Mouse (Mus musculus): ENCODE data around the gene Nit1.

DNA sequence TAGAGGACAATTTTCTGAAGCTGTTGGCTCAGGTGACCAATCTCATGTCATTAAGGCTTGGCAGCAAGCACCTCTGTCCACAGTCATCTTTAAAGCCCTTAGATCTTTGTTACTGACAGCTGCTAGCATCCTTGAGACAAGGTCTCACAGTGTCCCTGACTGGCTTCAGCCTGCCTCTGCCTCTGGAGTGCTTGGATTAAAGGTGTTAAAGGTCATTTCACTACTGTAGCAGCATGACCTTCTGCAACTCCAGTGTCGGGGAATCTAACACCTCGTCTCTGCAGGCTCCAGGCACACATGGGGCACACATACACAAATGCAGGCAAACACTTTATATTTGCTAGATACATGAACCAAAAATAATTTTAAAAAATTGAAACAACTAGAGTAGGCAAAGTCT lies 19.9 kb downstream of the Nit1 start:
- TF ChIP-seq ZC3H11A (IDR thresholded peaks at IDR 0.05; ENCODE audit: borderline replicate concordance, low read depth, low read length) = no peak
- no peak for TF ChIP-seq HCFC1 (IDR thresholded peaks at IDR 0.05; ENCODE audit: borderline replicate concordance, insufficient read depth, low read length)
- no peak for TF ChIP-seq MAFK (IDR thresholded peaks at IDR 0.05; ENCODE audit: insufficient read depth, low read depth, low read length)
- TF ChIP-seq ZNF384 (IDR thresholded peaks at IDR 0.05; ENCODE audit: low read depth, low read length) = no peak

Data from ES-E14 (cell line).